Mouse (Mus musculus): ENCODE results near the gene Cabp7.
A peak's percentile ranks its signal among the peaks of the same experiment; 100 is the strongest.
"Not testable (repeated sequence)": the region's sequence is repeated elsewhere in the genome, so short reads cannot be mapped to it uniquely, and the experiment has no call there.

Gene Cabp7

GRCm38 (mm10) chr11:4745969-4746368 lies 609 bp downstream of the Cabp7 start:
- no peak for DNase-seq

- no peak for DNase-seq
Measured at GRCm38 (mm10) chr11:4744691-4745090, 1.9 kb downstream of the Cabp7 start.

- no peak for DNase-seq
Measured at GRCm38 (mm10) chr11:4740785-4741184, 5.8 kb downstream of the Cabp7 start.

- no peak for DNase-seq
Measured at GRCm38 (mm10) chr11:4738719-4739118, 7.9 kb downstream of the Cabp7 start.

GRCm38 (mm10) chr11:4737682-4738081 lies 8.9 kb downstream of the Cabp7 start:
- peak; percentile 75 for DNase-seq

- no peak for DNase-seq
Measured at GRCm38 (mm10) chr11:4736355-4736754, 10.2 kb downstream of the Cabp7 start.

GRCm38 (mm10) chr11:4734179-4734578 lies 12.4 kb downstream of the Cabp7 start:
- no peak for DNase-seq

GRCm38 (mm10) chr11:4731781-4732180 lies 14.8 kb downstream of the Cabp7 start:
- DNase-seq = peak; percentile 52

GRCm38 (mm10) chr11:4730913-4731312 lies 15.7 kb downstream of the Cabp7 start:
- DNase-seq = no peak

- DNase-seq = no peak
Measured at GRCm38 (mm10) chr11:4730096-4730495, 16.5 kb downstream of the Cabp7 start.

GRCm38 (mm10) chr11:4729603-4730002 lies 17.0 kb downstream of the Cabp7 start:
- DNase-seq = no peak

- DNase-seq = no peak
Measured at GRCm38 (mm10) chr11:4721728-4722127, 24.9 kb downstream of the Cabp7 start.

GRCm38 (mm10) chr11:4720900-4721580 lies 25.5 kb downstream of the Cabp7 start:
- DNase-seq = peak; percentile 85

GRCm38 (mm10) chr11:4720393-4720792 lies 26.2 kb downstream of the Cabp7 start:
- DNase-seq = no peak

- DNase-seq = no peak
Measured at GRCm38 (mm10) chr11:4719961-4720360, 26.6 kb downstream of the Cabp7 start.

- DNase-seq = no peak
Measured at GRCm38 (mm10) chr11:4718548-4718947, 28.0 kb downstream of the Cabp7 start.

GRCm38 (mm10) chr11:4716530-4717236 lies 29.9 kb downstream of the Cabp7 start:
- no peak for DNase-seq

- DNase-seq = no peak
Measured at GRCm38 (mm10) chr11:4715596-4715995, 31.0 kb downstream of the Cabp7 start.

- no peak for DNase-seq
Measured at GRCm38 (mm10) chr11:4714727-4715126, 31.9 kb downstream of the Cabp7 start.

- no peak for DNase-seq
Measured at GRCm38 (mm10) chr11:4712822-4713221, 33.8 kb downstream of the Cabp7 start.

GRCm38 (mm10) chr11:4710188-4710587 lies 36.4 kb downstream of the Cabp7 start:
- not testable (repeated sequence) for DNase-seq

GRCm38 (mm10) chr11:4705178-4705577 lies 41.4 kb downstream of the Cabp7 start:
- DNase-seq = no peak

GRCm38 (mm10) chr11:4704072-4704964 lies 42.3 kb downstream of the Cabp7 start, which contains the start of the genes Uqcr10 and Zmat5:
TSS of gene Uqcr10 (minus strand) at chr11:4704342.
TSS of gene Zmat5 (plus strand) at chr11:4704678.
- DNase-seq = peak; percentile 96

Data from cerebellum, adult 9-10 months (tissue).